Mouse (Mus musculus): ENCODE measurements around the gene Mrps23.
"Not testable (repeated sequence)": the region's sequence is repeated elsewhere in the genome, so short reads cannot be mapped to it uniquely, and the experiment has no call there.

Mrps23 gene

GRCm38 (mm10) chr11:88180467-88180958, 23.7 kb upstream of the Mrps23 start:
- DNase-seq: no peak

- peak; percentile 66 to 76 for DNase-seq
Observed at GRCm38 (mm10) chr11:88180959-88181619, 23.1 kb upstream of the Mrps23 start.

GRCm38 (mm10) chr11:88184632-88185180, 19.5 kb upstream of the Mrps23 start:
- DNase-seq: no peak

GRCm38 (mm10) chr11:88186078-88186946, 17.9 kb upstream of the Mrps23 start:
- DNase-seq: no peak

- DNase-seq: no peak
Observed at GRCm38 (mm10) chr11:88186947-88187243, 17.3 kb upstream of the Mrps23 start.

GRCm38 (mm10) chr11:88187417-88188133, 16.6 kb upstream of the Mrps23 start:
- peak; percentile 89 to 93 for DNase-seq

GRCm38 (mm10) chr11:88188216-88188615, 16.0 kb upstream of the Mrps23 start:
- DNase-seq: no peak

- no peak for DNase-seq
Observed at GRCm38 (mm10) chr11:88188635-88189034, 15.6 kb upstream of the Mrps23 start.

- no peak for DNase-seq
Observed at GRCm38 (mm10) chr11:88192595-88192994, 11.6 kb upstream of the Mrps23 start.

GRCm38 (mm10) chr11:88193098-88193823, 10.9 kb upstream of the Mrps23 start:
- DNase-seq: no peak

- DNase-seq: peak in 1 of 2 experiments; percentile 31
Observed at GRCm38 (mm10) chr11:88193824-88194696, 10.1 kb upstream of the Mrps23 start.

GRCm38 (mm10) chr11:88195699-88196098, 8.5 kb upstream of the Mrps23 start:
- not testable (repeated sequence) for DNase-seq

GRCm38 (mm10) chr11:88197153-88197576, 7.0 kb upstream of the Mrps23 start:
- peak; percentile 46 to 60 for DNase-seq

GRCm38 (mm10) chr11:88198223-88198622, 6.0 kb upstream of the Mrps23 start:
- no peak for DNase-seq

- DNase-seq: no peak
Observed at GRCm38 (mm10) chr11:88201172-88201571, 3.0 kb upstream of the Mrps23 start.

- DNase-seq: no peak
Observed at GRCm38 (mm10) chr11:88202077-88202476, 2.1 kb upstream of the Mrps23 start.

- no peak for DNase-seq
Observed at GRCm38 (mm10) chr11:88204593-88205368, 593 bp downstream of the Mrps23 start.

- not testable (repeated sequence) for DNase-seq
Observed at GRCm38 (mm10) chr11:88206576-88206975, 2.4 kb downstream of the Mrps23 start.

GRCm38 (mm10) chr11:88207697-88208096, 3.5 kb downstream of the Mrps23 start:
- DNase-seq: no peak

- DNase-seq: no peak
Observed at GRCm38 (mm10) chr11:88211824-88212582, 7.8 kb downstream of the Mrps23 start.

All from lung, adult 18-20 months (tissue).